Mouse (Mus musculus): Measurements from ENCODE around the gene Polr2e. TPM values are rescaled to one million over a fixed set of nuclear protein-coding genes. Genes with fewer than 3 reads are reported as not detected.

Gene Polr2e
- polyA plus RNA-seq, 1 experiment from 2014 or later = 58.3 TPM

DNA sequence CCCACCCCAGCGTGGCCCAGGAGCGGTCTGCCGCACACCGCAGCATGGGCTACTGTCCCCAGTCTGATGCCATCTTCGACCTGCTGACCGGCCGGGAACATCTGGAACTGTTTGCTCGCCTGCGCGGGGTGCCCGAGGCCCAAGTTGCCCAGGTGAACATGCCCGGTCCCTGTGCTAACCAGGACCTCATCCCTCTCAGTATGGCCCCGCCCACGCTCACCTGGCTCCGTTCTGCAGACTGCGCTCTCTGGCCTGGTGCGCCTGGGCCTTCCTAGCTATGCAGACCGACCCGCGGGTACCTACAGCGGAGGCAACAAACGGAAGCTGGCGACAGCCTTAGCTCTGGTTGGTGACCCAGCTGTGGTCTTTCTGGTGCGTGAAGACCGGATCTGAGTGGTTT is 26.0 kb downstream of the Polr2e start:
- Histone ChIP-seq H3K4me1 (ENCODE audit: insufficient read depth) (peaks cover 12% of the 10 kb centered on the region), H3K4me3 (ENCODE audit: low read depth, low read length) (no peak overlapping the region), H3K4me2 (ENCODE audit: low read depth, low read length) (no peak overlapping the region), H3K27ac (ENCODE audit: low read depth) (no peak overlapping the region), H3K27me3 (ENCODE audit: insufficient read depth, low read length) (no peaks in the 10 kb centered on the region), H3K36me3 (replicated peaks; ENCODE audit: insufficient read depth, low read length) (peaks cover 34% of the 10 kb centered on the region), H3K9ac (replicated peaks) (no peak overlapping the region), H3K9me3 (ENCODE audit: low read length) (peaks cover 3% of the 10 kb centered on the region; the same call in 1 of the 2 replicates)
- ATAC-seq (no peak), DNase-seq (no peak)
- 71% methylated on average over 25 of the region's 25 CpGs for WGBS (ENCODE audit: insufficient replicate concordance)
- no peak for TF ChIP-seq CTCF (IDR thresholded peaks at IDR 0.05; ENCODE audit: low read depth)
- TF ChIP-seq EP300 (IDR thresholded peaks at IDR 0.05; ENCODE audit: low read depth) = no peak

GRCm38 (mm10) chr10:80011740-80012139 is 27.9 kb downstream of the Polr2e start:
- ATAC-seq (no peak), DNase-seq (no peak)
- Histone ChIP-seq H3K27me3 (ENCODE audit: insufficient read depth, low read length) (no peaks in the 10 kb centered on the region), H3K4me1 (ENCODE audit: insufficient read depth) (peaks cover 7% of the 10 kb centered on the region), H3K27ac (ENCODE audit: low read depth) (no peak overlapping the region), H3K4me3 (ENCODE audit: low read depth, low read length) (no peak overlapping the region), H3K9ac (replicated peaks) (no peak overlapping the region), H3K4me2 (ENCODE audit: low read depth, low read length) (no peak overlapping the region), H3K36me3 (replicated peaks; ENCODE audit: insufficient read depth, low read length) (peaks cover 45% of the 10 kb centered on the region), H3K9me3 (ENCODE audit: low read length) (peaks cover 3% of the 10 kb centered on the region; the same call in 1 of the 2 replicates)
- 96% methylated on average over 6 of the region's 6 CpGs for WGBS (ENCODE audit: insufficient replicate concordance)
- TF ChIP-seq EP300 (IDR thresholded peaks at IDR 0.05; ENCODE audit: low read depth) (no peak), CTCF (IDR thresholded peaks at IDR 0.05; ENCODE audit: low read depth) (no peak)

DNA sequence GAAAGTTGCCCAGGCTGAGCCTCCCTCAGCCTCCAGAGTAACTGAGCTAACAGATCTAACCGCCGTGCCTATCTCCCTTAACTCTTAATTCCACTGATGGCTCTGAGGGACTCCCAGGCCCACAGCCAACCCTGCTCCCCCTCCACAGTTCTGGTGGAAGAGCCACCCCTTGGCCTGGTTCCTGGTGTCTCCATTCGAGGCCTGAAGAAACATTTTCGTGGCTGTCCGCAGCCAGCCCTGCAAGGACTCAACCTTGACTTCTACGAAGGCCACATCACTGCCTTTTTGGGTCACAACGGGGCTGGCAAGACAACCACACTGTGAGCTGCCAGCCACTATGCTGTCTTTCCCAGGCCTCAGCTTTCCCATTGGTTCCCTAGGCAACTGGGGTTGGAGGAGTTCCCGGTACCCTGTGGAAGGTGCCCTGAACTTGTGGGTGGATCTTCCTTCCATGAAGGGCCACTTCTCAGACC is 35.3 kb downstream of the Polr2e start:
- H3K4me2 ChIP-seq (ENCODE audit: low read depth, low read length) = no peak overlapping the region
- peaks cover 39% of the 10 kb centered on the region for H3K36me3 ChIP-seq (replicated peaks; ENCODE audit: insufficient read depth, low read length)
- H3K27ac ChIP-seq (ENCODE audit: low read depth) = no peak overlapping the region
- 76% methylated on average over 8 of the region's 8 CpGs for WGBS (ENCODE audit: insufficient replicate concordance)
- no peaks in the 10 kb centered on the region for H3K27me3 ChIP-seq (ENCODE audit: insufficient read depth, low read length)
- TF ChIP-seq CTCF (IDR thresholded peaks at IDR 0.05; ENCODE audit: low read depth) = no peak
- DNase-seq (no peak), ATAC-seq (no peak)
- H3K9ac ChIP-seq (replicated peaks) = no peak overlapping the region
- no peaks in the 10 kb centered on the region for H3K9me3 ChIP-seq (ENCODE audit: low read length)
- H3K4me1 ChIP-seq (ENCODE audit: insufficient read depth) = peaks cover 14% of the 10 kb centered on the region
- no peak overlapping the region for H3K4me3 ChIP-seq (ENCODE audit: low read depth, low read length)

- 51% methylated on average over 9 of the region's 9 CpGs for WGBS (ENCODE audit: insufficient replicate concordance)
Measured at GRCm38 (mm10) chr10:80003374-80004232, 36.0 kb downstream of the Polr2e start.

DNA sequence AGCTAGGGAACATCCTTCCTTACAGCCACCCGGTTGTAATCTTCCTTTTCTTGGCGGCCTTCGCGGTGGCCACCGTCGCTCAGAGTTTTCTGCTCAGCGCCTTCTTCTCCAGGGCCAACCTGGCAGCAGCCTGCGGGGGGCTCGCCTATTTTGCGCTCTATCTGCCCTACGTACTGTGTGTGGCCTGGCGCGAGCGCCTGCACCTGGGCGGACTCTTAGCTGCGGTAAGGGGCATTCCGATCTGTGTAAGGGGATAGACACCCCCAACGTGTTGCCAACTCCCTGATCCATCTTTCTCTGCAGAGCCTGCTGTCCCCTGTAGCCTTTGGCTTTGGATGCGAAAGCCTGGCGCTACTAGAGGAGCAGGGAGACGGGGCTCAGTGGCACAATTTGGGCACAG is 36.8 kb downstream of the Polr2e start:
- Histone ChIP-seq H3K36me3 (replicated peaks; ENCODE audit: insufficient read depth, low read length) (peaks cover 30% of the 10 kb centered on the region), H3K4me3 (ENCODE audit: low read depth, low read length) (no peak overlapping the region), H3K9me3 (ENCODE audit: low read length) (no peaks in the 10 kb centered on the region), H3K27ac (ENCODE audit: low read depth) (no peak overlapping the region), H3K9ac (replicated peaks) (no peak overlapping the region), H3K4me1 (ENCODE audit: insufficient read depth) (peaks cover 18% of the 10 kb centered on the region), H3K4me2 (ENCODE audit: low read depth, low read length) (no peak overlapping the region), H3K27me3 (ENCODE audit: insufficient read depth, low read length) (no peaks in the 10 kb centered on the region)
- WGBS (ENCODE audit: insufficient replicate concordance) = 60% methylated on average over 21 of the region's 21 CpGs
- TF ChIP-seq CTCF (IDR thresholded peaks at IDR 0.05; ENCODE audit: low read depth) = no peak
- no peak for TF ChIP-seq EP300 (IDR thresholded peaks at IDR 0.05; ENCODE audit: low read depth)
- DNase-seq = no peak
- no peak for ATAC-seq

More at GRCm38 (mm10) chr10:80003374-80004232, 36.0 kb downstream of the Polr2e start:
- Histone ChIP-seq H3K4me3 (ENCODE audit: low read depth, low read length) (no peak overlapping the region), H3K27me3 (ENCODE audit: insufficient read depth, low read length) (no peaks in the 10 kb centered on the region), H3K9ac (replicated peaks) (0 out of 2 replicates have a peak overlapping the region, but pooled peaks have one; percentile 8), H3K4me2 (ENCODE audit: low read depth, low read length) (no peak overlapping the region), H3K36me3 (replicated peaks; ENCODE audit: insufficient read depth, low read length) (peaks cover 35% of the 10 kb centered on the region), H3K27ac (ENCODE audit: low read depth) (no peak overlapping the region; the same call in 1 of the 2 replicates), H3K4me1 (ENCODE audit: insufficient read depth) (peaks cover 14% of the 10 kb centered on the region), H3K9me3 (ENCODE audit: low read length) (no peaks in the 10 kb centered on the region)
- ATAC-seq (peak; percentile 35; the same call in 1 of the 2 replicates), DNase-seq (no peak)
- TF ChIP-seq EP300 (IDR thresholded peaks at IDR 0.05; ENCODE audit: low read depth) (no peak), CTCF (IDR thresholded peaks at IDR 0.05; ENCODE audit: low read depth) (no peak)

DNA sequence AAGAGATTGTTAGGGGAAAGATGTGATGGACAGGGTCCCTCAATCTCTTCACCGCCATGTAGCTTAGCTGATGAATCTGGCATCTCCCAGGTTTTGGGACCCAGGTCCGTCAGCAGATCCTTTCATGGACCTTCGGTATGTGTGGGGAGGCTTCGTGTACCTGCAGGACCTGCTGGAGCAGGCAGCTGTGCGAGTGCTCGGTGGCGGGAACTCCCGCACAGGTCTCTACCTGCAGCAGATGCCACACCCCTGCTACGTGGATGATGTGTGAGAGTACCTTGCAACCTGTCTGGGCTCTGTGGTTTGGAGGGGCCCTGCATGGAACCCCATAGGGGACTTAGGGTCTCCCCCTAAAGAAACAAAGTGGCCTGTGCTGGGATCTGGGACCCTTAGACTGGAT is 37.6 kb downstream of the Polr2e start:
- ATAC-seq (no peak), DNase-seq (no peak)
- Histone ChIP-seq H3K27me3 (ENCODE audit: insufficient read depth, low read length) (no peaks in the 10 kb centered on the region), H3K27ac (ENCODE audit: low read depth) (no peak overlapping the region), H3K36me3 (replicated peaks; ENCODE audit: insufficient read depth, low read length) (peaks cover 26% of the 10 kb centered on the region), H3K9me3 (ENCODE audit: low read length) (no peaks in the 10 kb centered on the region), H3K4me2 (ENCODE audit: low read depth, low read length) (no peak overlapping the region), H3K9ac (replicated peaks) (no peak overlapping the region), H3K4me1 (ENCODE audit: insufficient read depth) (peaks cover 22% of the 10 kb centered on the region), H3K4me3 (ENCODE audit: low read depth, low read length) (no peak overlapping the region)
- 91% methylated on average over 9 of the region's 9 CpGs for WGBS (ENCODE audit: insufficient replicate concordance)
- no peak for TF ChIP-seq CTCF (IDR thresholded peaks at IDR 0.05; ENCODE audit: low read depth)
- no peak for TF ChIP-seq EP300 (IDR thresholded peaks at IDR 0.05; ENCODE audit: low read depth)

Data from liver, postnatal 0 days (tissue).